Mouse (Mus musculus) CH12.LX (cell line): Measurements from ENCODE around the gene Slc39a3. TPM values are rescaled to one million over a fixed set of nuclear protein-coding genes. Genes with fewer than 3 reads are reported as not detected.

Source experiments
- DNase-seq: peaks from one replicate; pipeline ENCODE4 v3.0.0-alpha.2; 2013; ENCODE audit errors: extremely low read depth
- H3K27ac ChIP-seq: 2 replicates; pipeline ENCODE4 v1.5.1; 2012; ENCODE audit warnings: low read depth, mild to moderate bottlenecking, control low read depth, moderate library complexity; ENCODE audit not compliant: insufficient read depth
- H3K27me3 ChIP-seq: replicated peaks from 2 replicates; pipeline ENCODE3; 2012; ENCODE audit warnings: inconsistent platforms
- H3K36me3 ChIP-seq, 2 experiments: replicated peaks in 1 of 2; 2 replicates each; pipeline versions ENCODE3 to v1.6.1; 2012; ENCODE audit warnings: inconsistent platforms in 1 of 2, low read length in 1 of 2, mild to moderate bottlenecking in 1 of 2, mixed read lengths in 1 of 2, moderate library complexity in 1 of 2; ENCODE audit not compliant: control insufficient read depth in 1 of 2, insufficient read depth in 1 of 2
- H3K4me1 ChIP-seq, 2 experiments: 2 replicates each; pipeline ENCODE4 v1.6.1; 2012; ENCODE audit warnings: inconsistent platforms in 1 of 2, moderate library complexity in 1 of 2; ENCODE audit not compliant: insufficient read depth in 2 of 2, control insufficient read depth in 1 of 2
- H3K4me2 ChIP-seq: 2 replicates; pipeline ENCODE4 v1.6.1; 2012; ENCODE audit warnings: low read depth, mild to moderate bottlenecking, control low read depth; ENCODE audit not compliant: poor library complexity, insufficient read depth, severe bottlenecking
- H3K4me3 ChIP-seq, 3 experiments: fragments of 150-350 bp in 1 of 3; sonication (generic) in 1 of 3; replicated peaks in 1 of 3; 2 replicates each; pipeline versions ENCODE3 to v1.5.1; 2011 to 2012; ENCODE audit warnings: low read depth in 2 of 3, low read length in 2 of 3, mild to moderate bottlenecking in 2 of 3, moderate library complexity in 2 of 3, control low read depth in 1 of 3, improper control_type of control experiment in 1 of 3, inconsistent platforms in 1 of 3, mixed read lengths in 1 of 3; ENCODE audit not compliant: poor library complexity in 1 of 3
- H3K79me2 ChIP-seq: replicated peaks from 2 replicates; pipeline ENCODE4 v1.6.1; 2012; ENCODE audit warnings: mild to moderate bottlenecking, moderate library complexity; ENCODE audit not compliant: control insufficient read depth, poor library complexity, insufficient read depth, severe bottlenecking; ENCODE audit errors: extremely low read depth
- H3K9ac ChIP-seq: 2 replicates; pipeline ENCODE4 v1.6.1; 2012; ENCODE audit warnings: low read depth, mild to moderate bottlenecking, control low read depth, moderate library complexity; ENCODE audit not compliant: insufficient read depth
- H3K9me3 ChIP-seq: replicated peaks from 2 replicates; pipeline ENCODE3; 2012; ENCODE audit warnings: low read length, inconsistent platforms, mixed read lengths
- CHD1 ChIP-seq: IDR thresholded peaks from 2 replicates; pipeline ENCODE4 v1.6.1; 2012; ENCODE audit warnings: low read depth, low read length, improper control_type of control experiment, inconsistent platforms
- CHD2 ChIP-seq: IDR thresholded peaks from 2 replicates; pipeline ENCODE4 v1.6.1; 2011; ENCODE audit warnings: low read length, improper control_type of control experiment
- E2F4 ChIP-seq: IDR thresholded peaks from 2 replicates; pipeline ENCODE4 v1.6.1; 2011; ENCODE audit warnings: low read depth, low read length, improper control_type of control experiment; ENCODE audit not compliant: insufficient replicate concordance
- ELF1 ChIP-seq: IDR thresholded peaks from 2 replicates; pipeline ENCODE4 v1.6.1; 2014; ENCODE audit warnings: low read depth, mild to moderate bottlenecking, inconsistent platforms, low read length, improper control_type of control experiment
- EP300 ChIP-seq: IDR thresholded peaks from 2 replicates; pipeline ENCODE4 v1.6.1; 2011; ENCODE audit warnings: low read length, improper control_type of control experiment
- HCFC1 ChIP-seq: IDR thresholded peaks from 2 replicates; pipeline ENCODE4 v1.6.1; 2012; ENCODE audit warnings: low read depth, mild to moderate bottlenecking, inconsistent platforms, low read length, improper control_type of control experiment
- IRF4 ChIP-seq: IDR thresholded peaks from 2 replicates; pipeline ENCODE4 v1.6.1; 2014; ENCODE audit warnings: low read depth, mild to moderate bottlenecking, inconsistent platforms, low read length, improper control_type of control experiment
- JUN ChIP-seq: IDR thresholded peaks from 2 replicates; pipeline ENCODE4 v1.6.1; 2011; ENCODE audit warnings: low read depth, mild to moderate bottlenecking, low read length, improper control_type of control experiment, moderate library complexity; ENCODE audit not compliant: insufficient read depth
- JUND ChIP-seq: conservative IDR thresholded peaks from 2 replicates; pipeline ENCODE4 v1.6.1; 2011; ENCODE audit warnings: low read depth, low read length, improper control_type of control experiment
- KAT2A ChIP-seq: IDR thresholded peaks from 2 replicates; pipeline ENCODE4 v1.6.1; 2012; ENCODE audit warnings: low read length, improper control_type of control experiment, inconsistent platforms; ENCODE audit not compliant: insufficient replicate concordance
- MAFK ChIP-seq: IDR thresholded peaks from 2 replicates; pipeline ENCODE4 v1.6.1; 2011; ENCODE audit warnings: low read length, improper control_type of control experiment; ENCODE audit not compliant: insufficient replicate concordance
- MAX ChIP-seq: IDR thresholded peaks from 2 replicates; pipeline ENCODE4 v1.6.1; 2011; ENCODE audit warnings: low read length, improper control_type of control experiment
- MEF2A ChIP-seq: IDR thresholded peaks from 2 replicates; pipeline ENCODE4 v1.6.1; 2014; ENCODE audit warnings: low read depth, mild to moderate bottlenecking, inconsistent platforms, low read length, improper control_type of control experiment, borderline replicate concordance
- MYC ChIP-seq: IDR thresholded peaks from 2 replicates; pipeline ENCODE4 v1.6.1; 2011; ENCODE audit warnings: low read depth, mild to moderate bottlenecking, improper control_type of control experiment, low read length
- NELFE ChIP-seq: IDR thresholded peaks from 2 replicates; pipeline ENCODE4 v1.6.1; 2011; ENCODE audit warnings: low read depth, low read length, improper control_type of control experiment
- PAX5 ChIP-seq: IDR thresholded peaks from 2 replicates; pipeline ENCODE4 v1.6.1; 2012; ENCODE audit warnings: low read length, inconsistent platforms, mixed read lengths
- POLR2A ChIP-seq: IDR thresholded peaks from 2 replicates; pipeline ENCODE4 v1.6.1; 2011; ENCODE audit warnings: low read depth, mild to moderate bottlenecking, improper control_type of control experiment, low read length
- POLR2AphosphoS2 ChIP-seq: IDR thresholded peaks from 2 replicates; pipeline ENCODE4 v1.6.1; 2011; ENCODE audit warnings: low read depth, low read length, improper control_type of control experiment
- SMC3 ChIP-seq: IDR thresholded peaks from 2 replicates; pipeline ENCODE4 v1.6.1; 2011; ENCODE audit warnings: low read depth, low read length, improper control_type of control experiment
- TBP ChIP-seq: conservative IDR thresholded peaks from 2 replicates; pipeline ENCODE4 v1.6.1; 2011; ENCODE audit warnings: low read depth, low read length, improper control_type of control experiment
- USF1 ChIP-seq: IDR thresholded peaks from 2 replicates; pipeline ENCODE4 v1.6.1; 2014; ENCODE audit warnings: low read depth, mild to moderate bottlenecking, inconsistent platforms, low read length, improper control_type of control experiment
- ZC3H11A ChIP-seq: IDR thresholded peaks from 2 replicates; pipeline ENCODE4 v1.6.1; 2012; ENCODE audit warnings: low read depth, mild to moderate bottlenecking, inconsistent platforms, low read length, improper control_type of control experiment
- dilution Hi-C: fragments of 300-500 bp; cut with MboI; formaldehyde crosslinking; loops from 2 replicates; pipeline ENCODE4 v1.14.3; 2020; ENCODE audit warnings: low sequenced_read_pairs; ENCODE audit not compliant: extremely low pct_unique_long_range_greater_than_20kb, extremely low pct_ligation_motif_present
- in situ Hi-C: fragments of 300-500 bp; cut with MboI; formaldehyde crosslinking; loops from 3 replicates; pipeline ENCODE4 v1.14.3; 2019; ENCODE audit warnings: low sequenced_read_pairs, low pct_ligation_motif_present, low pct_unique_long_range_greater_than_20kb, mixed read lengths
- polyA plus RNA-seq: library from polyadenylated mRNA; unstranded; fragments of >175 nt; gene quantifications from 2 replicates; pipeline ENCODE4 v1.2.1, GENCODE M21; 2012; ENCODE audit warnings: low read depth; ENCODE audit not compliant: insufficient read length
- total RNA-seq, 2 experiments: library from RNA; depleted of rRNA; stranded (reverse); fragments of 300-350 nt in 1 of 2; fragments of >200 nt in 1 of 2; gene quantifications; 2 replicates each; pipeline ENCODE4 v1.2.3; 2012 to 2014

Gene Slc39a3
- total and polyA plus RNA-seq, 3 experiments = 3.9 to 7.2 (median 4.2) TPM

GRCm38 (mm10) chr10:80998021-80998420 lies 39.2 kb downstream of the Slc39a3 start:
- dilution Hi-C loops = no loop called here
- Histone ChIP-seq H3K4me1 (peaks cover 14 to 44% of the 10 kb centered on the region in 2 experiments), H3K27me3 (peaks cover 60% of the 10 kb centered on the region)
- no peak for DNase-seq
- TF ChIP-seq IRF4 (no peak), ELF1 (no peak), CHD1 (no peak), CHD2 (no peak), HCFC1 (no peak), TBP (no peak), KAT2A (no peak), NELFE (no peak), MYC (no peak), MAFK (no peak), POLR2AphosphoS2 (no peak), SMC3 (no peak), POLR2A (no peak), ZC3H11A (no peak), PAX5 (no peak), E2F4 (no peak), MEF2A (no peak), MAX (no peak)
- TF ChIP-seq, all 38 proteins: peak for 0
- Histone ChIP-seq H3K4me3 (no peak overlapping the region), H3K4me2 (no peak overlapping the region), H3K36me3 (no peaks in the 10 kb centered on the region), H3K79me2 (no peaks in the 10 kb centered on the region), H3K9me3 (peaks cover 3% of the 10 kb centered on the region), H3K27ac (no peak overlapping the region), H3K9ac (no peak overlapping the region)
- in situ Hi-C loops = loop anchor here (5.0 to 10.0 kb wide), 3 partner anchors 174 to 251 kb away; partner anchors contain the start of gene Amh

DNA sequence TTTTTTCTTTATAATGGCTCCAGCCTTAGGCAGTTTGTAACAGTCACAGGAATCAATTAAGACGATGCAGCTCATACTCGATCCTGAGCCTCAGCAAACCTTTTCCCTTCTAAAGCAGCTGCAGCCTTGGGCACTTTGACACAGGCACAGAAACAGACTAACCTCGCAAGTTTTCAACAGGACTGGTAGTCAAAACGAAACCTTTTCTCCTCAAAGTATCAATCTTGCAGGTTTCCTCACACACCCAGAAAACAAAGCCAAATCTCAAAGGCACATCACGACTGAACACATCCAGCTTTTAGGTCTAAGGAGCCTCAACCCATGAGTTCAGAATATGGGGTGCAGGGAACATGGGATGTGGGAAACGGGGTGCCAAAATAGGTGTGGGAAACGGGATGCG lies 39.9 kb downstream of the Slc39a3 start:
- Histone ChIP-seq H3K4me3 (no peak overlapping the region), H3K9ac (no peak overlapping the region), H3K4me2 (no peak overlapping the region), H3K4me1 (peaks cover 14 to 44% of the 10 kb centered on the region in 2 experiments), H3K27me3 (peaks cover 61% of the 10 kb centered on the region), H3K79me2 (no peaks in the 10 kb centered on the region), H3K36me3 (no peaks in the 10 kb centered on the region), H3K9me3 (peaks cover 3% of the 10 kb centered on the region), H3K27ac (no peak overlapping the region)
- no peak for TF ChIP-seq USF1
- TF ChIP-seq IRF4 = peak; percentile 54; the same call in 1 of the 2 replicates
- no peak for TF ChIP-seq NELFE
- 0 out of 2 replicates have a peak, but pooled peaks have one; percentile 34 for TF ChIP-seq JUND
- TF ChIP-seq EP300 = 0 out of 2 replicates have a peak, but pooled peaks have one; percentile 18
- TF ChIP-seq JUN = 0 out of 2 replicates have a peak, but pooled peaks have one; percentile 16
- in situ Hi-C loops = loop anchor here (5.0 to 10.0 kb wide), 3 partner anchors 175 to 250 kb away; partner anchors contain the start of gene Amh
- dilution Hi-C loops = no loop called here
- DNase-seq = no peak
